Mouse (Mus musculus) ovary, postnatal 14 days (tissue): ENCODE data around the gene Ccdc57.
A peak's percentile ranks its signal among the peaks of the same experiment; 100 is the strongest.
"Not testable (repeated sequence)": the region's sequence is repeated elsewhere in the genome, so short reads cannot be mapped to it uniquely, and the experiment has no call there.

Source experiments
- DNase-seq: peaks from one replicate; pipeline ENCODE4 v3.0.0; 2022; ENCODE audit warnings: low spot score

Gene Ccdc57

GRCm38 (mm10) chr11:120903159-120903850, 29.4 kb downstream of the Ccdc57 start:
- DNase-seq, result no peak

GRCm38 (mm10) chr11:120902487-120903142, 30.1 kb downstream of the Ccdc57 start:
- no peak for DNase-seq

DNA sequence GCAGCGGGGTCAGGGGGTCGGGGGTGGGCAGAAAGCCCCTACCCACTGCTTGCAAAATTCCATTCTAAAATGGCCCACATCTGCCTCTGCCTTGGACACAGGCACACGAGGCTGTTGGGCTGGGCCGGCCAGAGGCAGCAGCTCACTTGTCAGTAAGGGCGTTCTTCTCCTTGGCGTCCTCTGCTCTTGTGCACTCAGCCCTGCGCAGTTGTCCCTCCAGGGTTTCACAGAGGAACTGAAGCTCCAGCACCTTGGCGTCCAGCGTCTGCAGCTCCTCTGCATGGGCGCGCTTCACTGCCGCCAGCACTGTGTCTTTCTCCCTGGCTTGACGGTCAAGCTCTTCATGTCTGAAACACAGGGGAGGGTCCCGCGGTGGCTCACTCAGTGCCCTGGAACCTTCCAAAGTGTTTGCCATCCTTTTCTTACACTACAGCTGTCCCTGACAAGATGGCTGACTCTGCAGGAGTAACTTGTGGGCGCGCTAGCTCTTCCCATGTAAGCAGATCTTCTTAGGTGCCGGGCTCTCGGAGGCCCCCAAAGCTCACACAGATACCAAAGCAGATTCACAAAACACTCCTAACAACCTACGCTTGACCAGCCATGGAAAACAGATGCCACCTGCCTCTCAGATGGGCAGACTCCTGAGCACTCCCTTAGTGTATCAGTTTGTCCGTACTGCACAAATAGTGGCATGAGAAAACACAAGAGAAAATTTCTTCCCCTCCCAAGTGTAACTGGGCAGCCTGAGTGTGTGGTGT, 30.8 kb downstream of the Ccdc57 start:
- no peak for DNase-seq

- no peak for DNase-seq
Measured at GRCm38 (mm10) chr11:120900276-120901244, 32.1 kb downstream of the Ccdc57 start.

- no peak for DNase-seq
Measured at GRCm38 (mm10) chr11:120898114-120898548, 34.5 kb downstream of the Ccdc57 start.

DNA sequence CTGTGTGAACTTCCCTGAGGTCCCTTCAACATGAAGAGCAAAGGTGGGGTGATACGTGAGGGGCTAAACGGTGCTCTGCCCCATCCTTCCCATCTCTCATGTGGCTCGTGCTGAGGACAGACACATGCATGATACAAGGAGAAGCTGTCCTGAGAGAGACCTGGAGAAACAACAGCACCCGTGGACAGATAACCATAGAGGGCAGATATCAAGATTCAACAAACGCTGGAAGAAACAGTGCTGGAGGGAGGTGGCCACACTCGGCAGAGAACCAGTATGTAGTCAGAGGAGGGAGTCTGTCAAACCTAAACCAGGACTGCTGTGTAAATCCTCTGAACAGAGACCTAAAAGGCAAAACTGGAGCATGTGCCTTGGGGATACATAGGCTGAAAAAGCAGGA, 37.2 kb downstream of the Ccdc57 start:
- DNase-seq, result no peak

GRCm38 (mm10) chr11:120894397-120894796, 38.3 kb downstream of the Ccdc57 start:
- DNase-seq, result no peak

GRCm38 (mm10) chr11:120889216-120889615, 43.5 kb downstream of the Ccdc57 start:
- no peak for DNase-seq

DNA sequence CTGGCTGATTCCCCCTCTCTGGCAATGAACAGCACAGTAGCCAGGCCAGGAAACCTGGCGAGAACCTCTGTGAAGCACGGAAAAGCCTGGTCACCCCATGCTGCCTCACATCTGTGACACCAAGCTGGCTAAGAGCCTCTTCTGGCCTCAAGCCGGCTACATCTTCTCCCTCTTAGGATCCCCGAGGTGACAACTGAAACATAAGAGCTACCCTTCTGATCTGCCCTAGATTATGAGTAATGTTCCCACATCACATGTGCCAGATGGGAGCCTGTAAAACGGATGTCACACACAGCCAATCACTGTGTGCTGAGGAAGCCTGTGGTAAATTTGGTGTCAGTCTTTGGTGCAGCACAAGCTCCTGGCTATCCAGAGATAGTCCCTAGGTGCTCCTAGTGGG, 44.0 kb downstream of the Ccdc57 start:
- no peak for DNase-seq

DNA sequence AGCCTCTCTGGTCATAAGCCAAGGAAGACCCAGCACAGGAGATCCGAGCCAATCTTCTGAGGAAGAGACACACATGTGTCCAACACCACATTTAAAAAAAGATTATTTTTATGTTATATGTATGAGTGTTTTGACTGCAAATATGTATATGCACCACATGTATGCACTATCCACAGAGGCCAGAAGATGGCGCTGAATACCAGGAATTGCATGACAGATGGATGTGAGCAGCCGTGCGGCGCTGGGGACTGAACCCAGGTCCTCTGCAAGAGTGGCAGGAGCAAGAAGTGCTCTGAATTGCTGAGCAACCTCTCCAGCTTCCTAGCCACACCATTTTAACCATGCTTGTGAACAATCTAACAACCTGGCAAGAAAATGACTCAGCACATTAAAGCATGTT, 45.2 kb downstream of the Ccdc57 start:
- no peak for DNase-seq

- no peak for DNase-seq
Measured at GRCm38 (mm10) chr11:120886462-120886861, 46.2 kb downstream of the Ccdc57 start.

DNA sequence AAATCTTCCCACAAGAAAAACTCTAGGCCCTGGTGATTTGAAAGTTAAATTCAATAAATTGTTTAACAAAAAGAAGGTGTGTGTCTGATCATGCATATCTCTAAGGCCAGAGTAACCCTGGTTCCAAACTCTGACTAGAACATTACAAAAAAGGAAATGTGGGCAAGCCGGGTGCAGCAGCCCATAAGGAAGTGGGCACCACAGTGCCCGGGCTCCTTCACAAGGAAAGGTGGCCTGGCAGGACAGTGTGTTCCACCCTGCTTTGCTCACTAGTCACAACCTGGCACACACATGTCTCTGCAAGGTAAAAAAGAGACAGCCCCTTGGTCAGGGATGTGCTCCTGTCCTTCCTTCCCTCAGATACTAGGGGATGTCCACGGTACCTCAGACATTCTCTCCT, 49.1 kb downstream of the Ccdc57 start:
- DNase-seq, result no peak

DNA sequence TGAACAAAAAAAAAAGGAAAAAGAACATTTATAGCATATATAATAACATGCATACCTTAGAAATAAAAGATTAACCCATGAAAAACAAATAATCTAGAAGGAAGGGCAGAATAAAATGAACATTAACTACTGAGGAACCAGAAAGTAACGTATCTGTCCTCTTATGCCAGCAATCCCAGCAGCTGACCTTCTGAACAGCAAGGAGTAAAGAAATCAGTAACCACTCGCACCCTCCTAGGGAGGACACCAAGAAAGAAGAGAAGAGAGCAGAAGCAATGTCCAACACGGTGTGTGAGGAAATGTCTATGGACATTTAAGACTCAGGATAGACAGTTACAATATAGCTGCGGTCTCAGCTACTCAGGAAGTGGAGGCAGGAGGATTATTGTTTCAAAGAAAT, 49.7 kb downstream of the Ccdc57 start:
- no peak for DNase-seq

DNA sequence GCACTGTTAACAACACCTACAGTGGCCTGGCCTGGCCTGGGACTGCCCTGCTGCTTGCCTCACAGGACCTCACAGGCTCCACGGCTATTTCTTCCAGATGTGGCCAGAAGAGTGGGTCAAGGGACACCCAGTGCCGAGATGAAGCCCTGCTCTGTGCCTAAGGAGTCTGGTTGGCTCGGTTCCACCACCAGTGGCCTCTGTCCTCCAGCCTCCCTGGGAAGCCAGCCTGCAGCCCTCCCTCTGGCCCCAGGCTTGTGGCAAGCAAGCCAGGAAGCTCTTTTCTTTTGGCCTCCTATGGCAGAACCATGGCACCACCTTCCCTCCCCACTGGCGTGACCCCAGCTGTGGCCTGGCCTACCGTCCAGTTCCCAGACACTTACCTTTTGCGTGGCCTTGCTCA, 59.5 kb downstream of the Ccdc57 start:
- DNase-seq, result peak; percentile 50

GRCm38 (mm10) chr11:120871521-120871920, 61.2 kb downstream of the Ccdc57 start:
- DNase-seq, result no peak

GRCm38 (mm10) chr11:120865816-120866215, 66.9 kb downstream of the Ccdc57 start:
- no peak for DNase-seq

DNA sequence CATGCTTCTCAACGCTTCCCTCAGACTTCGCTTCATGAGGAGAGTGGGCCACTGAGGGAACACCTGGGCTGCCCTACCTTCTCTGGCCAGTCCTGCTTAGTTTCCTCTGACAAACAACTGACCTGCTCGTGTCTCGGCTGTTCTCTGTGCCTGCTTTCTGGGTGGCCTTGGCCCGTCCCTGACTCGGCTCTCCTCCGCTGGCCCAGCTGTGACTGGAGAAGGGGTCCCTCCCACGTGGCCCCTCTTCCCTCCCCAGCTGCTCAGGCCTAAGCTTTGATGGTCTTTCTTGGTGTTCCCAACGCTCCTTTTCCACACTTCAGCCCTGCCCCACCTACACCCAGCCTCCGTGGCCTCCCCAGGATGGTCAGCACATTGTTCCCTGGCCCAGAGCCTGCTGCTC, 69.9 kb downstream of the Ccdc57 start:
- no peak for DNase-seq

- not testable (repeated sequence) for DNase-seq
Measured at GRCm38 (mm10) chr11:120855938-120856337, 76.7 kb downstream of the Ccdc57 start.

GRCm38 (mm10) chr11:120853788-120854187, 78.9 kb downstream of the Ccdc57 start:
- DNase-seq, result no peak

DNA sequence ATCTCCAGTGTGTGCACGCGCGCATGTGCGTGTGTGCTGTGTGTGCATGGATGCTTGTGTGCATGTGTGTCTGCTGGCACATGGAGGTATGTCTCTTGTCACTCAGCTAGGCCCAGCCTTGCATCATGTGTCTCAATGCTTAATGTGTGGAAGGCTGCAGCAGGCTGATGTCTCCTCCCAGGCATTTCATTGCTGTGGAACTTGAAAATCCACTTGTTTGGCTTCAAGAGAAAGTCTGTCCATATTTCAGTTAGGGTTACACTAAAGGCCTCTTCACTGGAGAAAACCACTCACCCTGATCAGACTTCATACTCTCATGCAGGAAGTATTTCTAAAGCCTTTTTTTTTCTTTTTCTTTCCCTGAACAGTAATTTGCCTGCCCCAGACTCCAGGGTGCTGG, 79.5 kb downstream of the Ccdc57 start:
- no peak for DNase-seq

DNA sequence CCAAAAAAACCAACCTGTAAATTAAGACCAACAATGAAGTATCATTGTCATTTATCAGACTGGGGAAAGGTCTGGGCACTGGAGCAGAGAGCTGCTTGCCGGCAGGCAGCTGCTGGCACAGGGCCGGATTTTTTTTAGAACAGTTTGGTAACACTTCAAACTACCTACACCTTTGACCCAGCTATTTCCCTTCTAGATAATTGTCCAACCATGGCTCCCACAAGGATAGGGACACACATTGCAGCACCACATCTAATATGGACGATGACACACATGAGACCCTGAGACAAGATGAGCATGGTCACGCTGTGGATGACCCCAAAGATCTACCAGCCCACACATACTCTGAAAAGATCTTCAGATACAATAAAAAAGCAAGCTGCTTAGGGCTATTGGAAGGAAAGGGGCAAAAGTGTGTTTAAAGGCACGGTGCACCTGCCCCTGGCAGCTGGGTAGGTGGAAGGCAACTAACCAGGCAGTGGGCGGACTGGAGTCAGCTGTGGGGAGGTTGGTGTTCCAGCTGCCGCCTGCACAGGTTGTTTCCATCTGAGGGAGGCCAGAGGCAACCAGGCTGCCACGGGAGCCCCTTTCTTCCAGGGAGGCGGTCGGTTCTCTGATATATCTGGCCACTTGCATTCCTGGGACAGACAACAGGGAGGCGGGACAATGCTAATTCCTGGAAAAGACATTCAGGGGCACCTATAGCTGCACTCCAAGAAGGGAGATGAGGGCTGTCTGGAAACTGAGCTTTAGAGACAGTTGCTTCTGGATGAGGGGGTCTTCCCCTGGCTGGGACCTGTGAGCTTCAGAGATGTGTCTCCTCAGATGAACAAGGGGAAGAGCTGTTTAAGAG, 80.4 kb downstream of the Ccdc57 start:
- peak; percentile 55 for DNase-seq
